Mouse (Mus musculus): Measurements from ENCODE around the gene Pard3b. TPM values are rescaled to one million over a fixed set of nuclear protein-coding genes. Genes with fewer than 3 reads are reported as not detected.

Pard3b gene
- total and polyA plus RNA-seq, 2 experiments from 2014 or later = 4.4 to 6.1 TPM

GRCm38 (mm10) chr1:62648591-62648990 is 1010.0 kb downstream of the Pard3b start:
- 43% methylated on average over 5 of the region's 5 CpGs for WGBS
- no peak overlapping the region for H3K4me2 ChIP-seq (ENCODE audit: low read depth)
- H3K27me3 ChIP-seq (ENCODE audit: insufficient read depth, low read length) = no peaks in the 10 kb centered on the region
- DNase-seq (no peak), ATAC-seq (no peak)
- no peak overlapping the region for H3K4me3 ChIP-seq (ENCODE audit: low read depth, low read length)
- H3K36me3 ChIP-seq (ENCODE audit: insufficient read depth) = no peaks in the 10 kb centered on the region
- no peaks in the 10 kb centered on the region for H3K4me1 ChIP-seq (ENCODE audit: insufficient read depth)
- H3K9ac ChIP-seq = no peak overlapping the region
- no peak for TF ChIP-seq CTCF (IDR thresholded peaks at IDR 0.05; ENCODE audit: low read depth)
- no peak overlapping the region for H3K27ac ChIP-seq (ENCODE audit: low read depth, low read length)
- H3K9me3 ChIP-seq (ENCODE audit: low read length) = no peaks in the 10 kb centered on the region

- no peak overlapping the region for H3K4me2 ChIP-seq (ENCODE audit: low read depth)
- no peak for TF ChIP-seq CTCF (IDR thresholded peaks at IDR 0.05; ENCODE audit: low read depth)
Measured at GRCm38 (mm10) chr1:62650491-62650890, 1011.9 kb downstream of the Pard3b start.

GRCm38 (mm10) chr1:62654436-62654835 is 1015.8 kb downstream of the Pard3b start:
- TF ChIP-seq CTCF (IDR thresholded peaks at IDR 0.05; ENCODE audit: low read depth) = no peak
- Histone ChIP-seq H3K4me2 (ENCODE audit: low read depth) (no peak overlapping the region), H3K4me1 (ENCODE audit: insufficient read depth) (no peaks in the 10 kb centered on the region), H3K27me3 (ENCODE audit: insufficient read depth, low read length) (no peaks in the 10 kb centered on the region), H3K9me3 (ENCODE audit: low read length) (no peaks in the 10 kb centered on the region), H3K36me3 (ENCODE audit: insufficient read depth) (no peaks in the 10 kb centered on the region), H3K4me3 (ENCODE audit: low read depth, low read length) (no peak overlapping the region), H3K27ac (ENCODE audit: low read depth, low read length) (no peak overlapping the region), H3K9ac (no peak overlapping the region)
- WGBS = 63% methylated on average over 6 of the region's 6 CpGs
- DNase-seq (no peak), ATAC-seq (no peak)

More at GRCm38 (mm10) chr1:62650491-62650890, 1011.9 kb downstream of the Pard3b start:
- Histone ChIP-seq H3K9me3 (ENCODE audit: low read length) (no peaks in the 10 kb centered on the region), H3K36me3 (ENCODE audit: insufficient read depth) (no peaks in the 10 kb centered on the region), H3K4me3 (ENCODE audit: low read depth, low read length) (no peak overlapping the region), H3K9ac (no peak overlapping the region), H3K27me3 (ENCODE audit: insufficient read depth, low read length) (no peaks in the 10 kb centered on the region), H3K27ac (ENCODE audit: low read depth, low read length) (no peak overlapping the region), H3K4me1 (ENCODE audit: insufficient read depth) (no peaks in the 10 kb centered on the region)
- DNase-seq = no peak
- ATAC-seq = no peak
- WGBS = 97% methylated on average over 5 of the region's 5 CpGs

GRCm38 (mm10) chr1:62664960-62665645 is 1026.5 kb downstream of the Pard3b start:
- no peak overlapping the region for H3K4me3 ChIP-seq (ENCODE audit: low read depth, low read length)
- H3K27me3 ChIP-seq (ENCODE audit: insufficient read depth, low read length) = no peaks in the 10 kb centered on the region; the same call in 1 of the 2 replicates
- TF ChIP-seq CTCF (IDR thresholded peaks at IDR 0.05; ENCODE audit: low read depth) = no peak
- 48% methylated on average over 8 of the region's 8 CpGs for WGBS
- H3K36me3 ChIP-seq (ENCODE audit: insufficient read depth) = no peaks in the 10 kb centered on the region
- no peak overlapping the region for H3K27ac ChIP-seq (ENCODE audit: low read depth, low read length)
- ATAC-seq = peak; percentile 40
- DNase-seq = no peak
- no peaks in the 10 kb centered on the region for H3K4me1 ChIP-seq (ENCODE audit: insufficient read depth)
- no peak overlapping the region for H3K9ac ChIP-seq
- no peaks in the 10 kb centered on the region for H3K9me3 ChIP-seq (ENCODE audit: low read length)
- H3K4me2 ChIP-seq (ENCODE audit: low read depth) = no peak overlapping the region

- H3K9me3 ChIP-seq (ENCODE audit: low read length) = no peaks in the 10 kb centered on the region
- DNase-seq (no peak), ATAC-seq (no peak)
- WGBS = 86% methylated on average over 5 of the region's 5 CpGs
- no peak overlapping the region for H3K27ac ChIP-seq (ENCODE audit: low read depth, low read length)
- H3K9ac ChIP-seq = no peak overlapping the region
- no peak overlapping the region for H3K4me2 ChIP-seq (ENCODE audit: low read depth)
- H3K27me3 ChIP-seq (ENCODE audit: insufficient read depth, low read length) = no peaks in the 10 kb centered on the region; the same call in 1 of the 2 replicates
- no peak for TF ChIP-seq CTCF (IDR thresholded peaks at IDR 0.05; ENCODE audit: low read depth)
- no peaks in the 10 kb centered on the region for H3K36me3 ChIP-seq (ENCODE audit: insufficient read depth)
- H3K4me1 ChIP-seq (ENCODE audit: insufficient read depth) = no peaks in the 10 kb centered on the region
- H3K4me3 ChIP-seq (ENCODE audit: low read depth, low read length) = no peak overlapping the region
Measured at GRCm38 (mm10) chr1:62665771-62666730, 1027.4 kb downstream of the Pard3b start.

GRCm38 (mm10) chr1:62666780-62667179 is 1028.2 kb downstream of the Pard3b start:
- Histone ChIP-seq H3K27ac (ENCODE audit: low read depth, low read length) (no peak overlapping the region), H3K27me3 (ENCODE audit: insufficient read depth, low read length) (no peaks in the 10 kb centered on the region; the same call in 1 of the 2 replicates), H3K36me3 (ENCODE audit: insufficient read depth) (no peaks in the 10 kb centered on the region), H3K4me1 (ENCODE audit: insufficient read depth) (no peaks in the 10 kb centered on the region), H3K9me3 (ENCODE audit: low read length) (no peaks in the 10 kb centered on the region), H3K4me3 (ENCODE audit: low read depth, low read length) (no peak overlapping the region), H3K9ac (no peak overlapping the region), H3K4me2 (ENCODE audit: low read depth) (no peak overlapping the region)
- DNase-seq (no peak), ATAC-seq (no peak)
- no peak for TF ChIP-seq CTCF (IDR thresholded peaks at IDR 0.05; ENCODE audit: low read depth)
- WGBS = 90% methylated on average over 5 of the region's 5 CpGs

Measured in forebrain, postnatal 0 days (tissue).